Mouse (Mus musculus): ENCODE data around the gene Ppp1r36. TPM values are rescaled to one million over a fixed set of nuclear protein-coding genes. Genes with fewer than 3 reads are reported as not detected.
"Not testable (repeated sequence)": the region's sequence is repeated elsewhere in the genome, so short reads cannot be mapped to it uniquely, and the experiment has no call there.

Gene Ppp1r36
- total RNA-seq, 2 experiments from 2014 or later = not detected

DNA sequence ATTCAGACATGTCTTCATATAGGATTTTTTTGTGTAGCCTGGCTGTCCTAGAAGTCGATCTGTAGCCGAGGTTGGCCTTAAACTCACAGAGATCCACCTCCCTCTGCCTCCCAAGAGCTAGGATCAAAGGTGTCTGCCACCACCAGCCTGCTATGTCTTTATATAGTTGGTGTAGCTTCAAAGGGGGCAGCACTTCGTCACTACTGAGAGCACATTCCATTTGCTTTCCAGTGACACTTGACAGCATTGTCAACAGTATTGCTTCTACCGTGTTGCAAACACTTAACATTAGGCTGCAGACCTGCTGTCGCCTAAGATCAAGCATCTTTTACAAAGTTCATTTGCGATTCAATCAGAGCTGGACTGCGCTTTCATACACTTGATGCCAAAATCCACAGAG is 16.8 kb downstream of the Ppp1r36 start:
- intact Hi-C loops (cut with DNase I) = no loop called here
- Histone ChIP-seq H3K4me3 (no peak overlapping the region), H3K27ac (no peak overlapping the region)
- no peak for DNase-seq
- TF ChIP-seq CTCF (IDR thresholded peaks at IDR 0.05) = no peak

DNA sequence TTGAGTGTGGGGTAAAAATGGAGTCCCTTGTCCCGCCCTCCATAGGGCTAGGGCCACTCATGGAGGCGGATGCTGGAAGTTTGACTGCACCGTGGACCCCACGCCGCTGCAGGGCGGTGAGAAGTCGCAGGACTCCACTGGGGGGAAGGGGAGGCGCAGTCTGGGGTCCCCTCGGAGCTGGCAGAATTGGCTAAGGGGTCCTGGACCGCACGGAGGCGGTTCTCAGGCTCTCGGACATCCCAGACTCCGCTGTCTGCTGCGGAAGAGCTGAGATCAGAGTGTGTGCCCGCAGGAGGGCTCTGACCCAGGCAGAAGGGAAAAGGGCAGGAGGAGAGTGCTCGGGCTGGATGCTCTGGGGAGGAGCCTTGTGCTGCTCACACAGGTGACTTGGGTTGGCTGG is 17.7 kb downstream of the Ppp1r36 start:
- no peak overlapping the region for H3K27ac ChIP-seq
- DNase-seq = no peak
- intact Hi-C loops (cut with DNase I) = no loop called here
- TF ChIP-seq CTCF (IDR thresholded peaks at IDR 0.05) = no peak
- peak overlapping the region; percentile 48 for H3K4me3 ChIP-seq

DNA sequence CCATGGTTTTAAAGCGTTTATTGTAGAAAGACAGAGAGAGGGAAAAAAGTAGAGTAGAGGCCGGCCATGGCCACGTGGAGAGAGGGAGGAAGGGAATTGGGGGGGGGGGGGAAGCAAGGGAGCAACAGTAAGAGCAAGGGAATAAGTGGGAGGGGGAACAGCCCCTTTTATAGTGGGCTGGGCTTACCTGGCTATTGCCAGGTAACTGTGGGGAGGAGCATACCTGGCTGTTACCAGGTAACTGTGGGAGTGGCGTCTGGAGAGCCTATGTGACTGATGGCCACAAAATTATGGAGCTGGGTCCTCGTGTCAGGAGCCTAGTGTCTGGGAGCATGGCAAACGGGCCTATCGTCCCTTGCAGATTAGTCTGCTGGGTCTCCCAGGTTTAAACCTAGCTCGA is 18.2 kb downstream of the Ppp1r36 start:
- Histone ChIP-seq H3K27ac (no peak overlapping the region), H3K4me3 (no peak overlapping the region)
- TF ChIP-seq CTCF (IDR thresholded peaks at IDR 0.05) = no peak
- no peak for DNase-seq
- intact Hi-C loops (cut with DNase I) = no loop called here

DNA sequence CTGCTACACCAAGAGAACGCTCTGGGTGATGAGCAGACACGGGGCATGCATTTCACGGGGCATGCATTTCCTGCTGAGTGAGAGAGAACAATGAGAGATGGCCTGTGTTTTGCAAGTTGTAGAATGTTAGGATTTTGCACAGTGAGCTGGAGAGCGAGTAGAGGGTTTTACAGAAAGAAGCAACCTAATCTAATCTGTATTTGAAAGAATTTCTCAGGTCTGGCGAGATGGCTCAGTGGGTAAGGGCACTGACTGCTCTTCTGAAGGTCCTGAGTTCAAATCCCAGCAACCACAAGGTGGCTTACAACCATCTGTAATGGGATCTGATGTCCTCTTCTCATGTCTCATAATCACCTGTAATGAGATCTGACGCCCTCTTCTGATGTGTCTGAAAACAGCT is 26.1 kb downstream of the Ppp1r36 start:
- intact Hi-C loops (cut with DNase I); H3K4me3 ChIP-seq; H3K27ac ChIP-seq; DNase-seq: not testable (repeated sequence)

DNA sequence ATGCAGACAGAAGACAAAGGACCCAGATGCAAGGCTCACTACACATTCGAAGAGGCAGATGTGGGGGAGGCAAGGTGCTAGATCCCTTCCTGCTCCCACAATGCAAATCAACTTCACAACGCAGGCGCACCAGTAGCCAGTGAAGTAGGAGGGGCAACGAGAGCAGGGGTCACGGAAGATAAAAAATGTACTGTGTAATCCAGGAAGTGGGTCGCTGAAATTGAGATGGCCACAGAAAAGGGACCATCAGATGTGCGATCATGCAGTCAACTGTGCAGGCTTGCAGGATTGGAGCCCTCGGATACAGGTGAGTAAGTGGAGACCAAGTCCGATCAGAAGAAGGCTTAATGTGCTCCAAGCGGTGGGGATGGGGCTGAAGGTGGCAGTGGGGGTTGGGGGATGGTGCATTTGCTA is 27.0 kb downstream of the Ppp1r36 start:
- intact Hi-C loops (cut with DNase I) = no loop called here
- TF ChIP-seq CTCF (IDR thresholded peaks at IDR 0.05) = no peak
- H3K4me3 ChIP-seq = no peak overlapping the region
- no peak overlapping the region for H3K27ac ChIP-seq
- DNase-seq = no peak

DNA sequence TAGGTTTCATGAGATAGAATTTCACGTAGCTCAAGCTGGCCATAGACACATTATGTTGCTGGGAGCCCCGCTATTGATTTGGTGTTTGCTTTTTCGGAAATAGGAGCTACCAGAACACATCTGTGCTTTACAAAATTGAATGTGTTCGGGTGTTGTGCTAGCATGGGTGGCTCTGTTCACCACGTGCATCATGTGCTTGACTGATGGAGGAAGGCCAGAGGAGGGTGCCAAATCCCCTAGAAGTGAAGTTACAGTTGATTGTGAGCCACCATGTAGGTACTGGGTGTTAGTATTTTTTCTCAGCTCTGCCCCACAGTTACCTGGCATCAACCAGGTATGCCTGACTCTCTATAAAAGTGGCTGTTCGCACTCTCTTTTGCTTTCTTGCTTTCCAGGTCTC is 27.5 kb downstream of the Ppp1r36 start:
- no peak overlapping the region for H3K27ac ChIP-seq
- DNase-seq = no peak
- intact Hi-C loops (cut with DNase I) = no loop called here
- TF ChIP-seq CTCF (IDR thresholded peaks at IDR 0.05) = no peak
- no peak overlapping the region for H3K4me3 ChIP-seq

DNA sequence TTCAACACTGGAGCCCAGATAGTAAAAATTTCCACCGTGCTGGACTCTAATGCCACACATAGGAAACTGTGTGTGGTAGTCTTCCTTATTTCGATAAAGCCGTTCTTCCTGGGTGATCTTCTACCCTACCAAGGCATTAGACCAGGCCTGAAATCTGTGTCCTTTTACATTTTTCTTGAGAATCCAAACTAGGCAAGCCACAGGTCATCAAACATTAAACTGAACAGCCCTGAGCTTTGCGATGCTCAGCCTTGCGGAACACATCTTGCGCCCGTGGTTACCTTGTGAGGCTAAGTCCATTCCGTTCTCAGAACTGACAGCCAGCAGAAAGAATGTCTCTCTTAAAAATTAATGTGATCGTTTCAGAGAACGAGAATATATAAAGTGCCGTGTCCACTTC is 28.9 kb downstream of the Ppp1r36 start:
- no peak overlapping the region for H3K4me3 ChIP-seq
- no peak overlapping the region for H3K27ac ChIP-seq
- intact Hi-C loops (cut with DNase I) = no loop called here
- no peak for DNase-seq
- TF ChIP-seq CTCF (IDR thresholded peaks at IDR 0.05) = no peak

DNA sequence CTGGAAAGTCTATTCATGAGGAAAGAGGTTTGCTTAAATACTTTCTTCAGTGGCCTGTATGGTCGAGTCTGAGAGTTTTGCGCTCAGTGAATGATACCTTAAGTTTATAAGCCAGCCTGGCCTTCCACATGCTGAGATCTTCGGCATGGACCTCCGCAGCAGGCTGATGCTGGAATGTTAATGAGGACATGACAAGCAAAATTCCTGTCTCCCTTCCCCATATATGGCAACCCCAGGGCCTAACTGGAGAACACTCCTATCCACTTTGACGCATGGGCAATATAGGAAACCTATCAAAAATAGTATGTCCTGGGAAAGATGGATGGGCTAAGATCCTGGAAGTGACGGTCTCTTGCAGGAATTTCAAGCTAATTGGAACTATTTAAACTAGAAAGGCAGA is 30.8 kb downstream of the Ppp1r36 start:
- H3K27ac ChIP-seq = no peak overlapping the region
- H3K4me3 ChIP-seq = no peak overlapping the region
- no peak for TF ChIP-seq CTCF (IDR thresholded peaks at IDR 0.05)
- intact Hi-C loops (cut with DNase I) = no loop called here
- DNase-seq = no peak

DNA sequence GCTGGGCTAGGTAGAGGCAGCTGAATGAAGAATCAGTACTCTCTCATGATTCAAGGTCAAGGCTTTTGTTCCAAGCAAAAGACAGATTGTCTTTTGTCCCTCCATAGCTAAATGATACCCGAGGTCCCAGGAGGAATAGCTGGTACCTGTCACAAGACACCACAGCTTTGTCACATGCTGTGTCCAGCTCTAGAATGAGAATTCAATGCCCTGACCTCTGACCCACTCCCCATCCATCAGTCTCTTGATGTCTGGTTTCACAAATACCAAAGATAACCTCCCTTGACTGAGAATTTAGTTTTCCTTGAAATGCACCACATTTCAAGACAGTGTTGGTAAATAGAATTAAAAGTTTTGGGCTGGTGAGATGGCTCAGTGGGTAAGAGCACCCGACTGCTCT is 34.9 kb downstream of the Ppp1r36 start:
- Histone ChIP-seq H3K4me3 (no peak overlapping the region), H3K27ac (no peak overlapping the region)
- intact Hi-C loops (cut with DNase I) = no loop called here
- DNase-seq = no peak
- TF ChIP-seq CTCF (IDR thresholded peaks at IDR 0.05) = no peak

DNA sequence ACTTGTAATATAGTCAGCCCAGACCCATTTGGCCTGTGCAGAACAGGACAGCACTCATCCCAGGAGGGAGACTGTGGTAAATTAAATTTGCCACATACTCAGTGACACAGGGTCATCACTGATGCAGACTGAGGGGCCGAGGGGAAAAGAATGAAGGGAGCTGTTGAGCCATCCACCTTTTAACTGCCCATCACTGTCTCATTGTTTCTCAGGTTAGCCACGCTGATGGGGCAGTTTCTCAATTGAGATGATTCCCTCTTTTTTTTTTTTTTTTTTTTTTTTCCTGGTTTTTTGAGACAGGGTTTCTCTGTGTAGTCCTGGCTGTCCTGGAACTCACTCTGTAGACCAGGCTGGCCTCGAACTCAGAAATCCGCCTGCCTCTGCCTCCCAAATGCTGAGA is 41.1 kb downstream of the Ppp1r36 start:
- H3K4me3 ChIP-seq; H3K27ac ChIP-seq; DNase-seq; intact Hi-C loops (cut with DNase I): not testable (repeated sequence)

DNA sequence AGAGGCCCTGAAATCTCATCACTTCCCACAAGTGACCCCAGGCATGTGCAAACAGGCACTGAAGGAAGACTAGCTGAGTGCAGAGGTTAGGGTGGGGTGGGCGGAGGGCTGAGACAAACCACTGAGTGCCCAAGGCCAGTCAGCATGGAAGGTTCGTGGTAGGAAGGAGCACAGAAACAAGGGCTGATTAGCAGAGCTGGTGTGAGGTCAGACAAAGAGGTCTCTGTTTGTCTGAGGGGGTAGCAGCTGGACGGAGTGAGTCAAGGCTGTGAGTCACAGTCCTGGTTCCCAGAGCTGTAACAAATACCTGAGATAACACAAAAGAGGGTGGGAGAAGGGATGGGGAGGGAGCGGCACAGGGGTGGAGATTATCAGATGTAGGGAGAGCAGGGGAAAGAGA is 41.7 kb downstream of the Ppp1r36 start:
- Histone ChIP-seq H3K4me3 (no peak overlapping the region), H3K27ac (no peak overlapping the region)
- DNase-seq = no peak
- TF ChIP-seq CTCF (IDR thresholded peaks at IDR 0.05) = no peak
- intact Hi-C loops (cut with DNase I) = no loop called here

DNA sequence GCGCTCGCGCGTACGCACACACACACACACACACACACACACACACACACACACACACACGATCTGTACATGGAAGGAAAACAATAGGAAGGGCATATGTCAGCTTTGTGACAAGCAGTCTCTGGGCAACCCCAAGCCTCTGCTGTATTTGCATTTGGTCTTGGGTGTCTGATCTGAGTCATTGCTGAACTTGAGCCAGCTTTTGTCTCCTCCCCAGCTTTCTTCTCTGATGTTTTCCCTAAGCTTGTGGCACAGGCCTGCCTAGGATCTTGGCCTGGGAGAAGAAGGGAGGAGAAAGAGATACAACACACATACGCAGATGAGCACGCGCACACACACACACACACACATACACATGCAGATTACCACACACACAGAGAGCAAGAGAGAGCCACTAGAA is 46.1 kb downstream of the Ppp1r36 start:
- Histone ChIP-seq H3K4me3 (no peak overlapping the region), H3K27ac (no peak overlapping the region)
- intact Hi-C loops (cut with DNase I) = no loop called here
- no peak for DNase-seq
- TF ChIP-seq CTCF (IDR thresholded peaks at IDR 0.05) = no peak

DNA sequence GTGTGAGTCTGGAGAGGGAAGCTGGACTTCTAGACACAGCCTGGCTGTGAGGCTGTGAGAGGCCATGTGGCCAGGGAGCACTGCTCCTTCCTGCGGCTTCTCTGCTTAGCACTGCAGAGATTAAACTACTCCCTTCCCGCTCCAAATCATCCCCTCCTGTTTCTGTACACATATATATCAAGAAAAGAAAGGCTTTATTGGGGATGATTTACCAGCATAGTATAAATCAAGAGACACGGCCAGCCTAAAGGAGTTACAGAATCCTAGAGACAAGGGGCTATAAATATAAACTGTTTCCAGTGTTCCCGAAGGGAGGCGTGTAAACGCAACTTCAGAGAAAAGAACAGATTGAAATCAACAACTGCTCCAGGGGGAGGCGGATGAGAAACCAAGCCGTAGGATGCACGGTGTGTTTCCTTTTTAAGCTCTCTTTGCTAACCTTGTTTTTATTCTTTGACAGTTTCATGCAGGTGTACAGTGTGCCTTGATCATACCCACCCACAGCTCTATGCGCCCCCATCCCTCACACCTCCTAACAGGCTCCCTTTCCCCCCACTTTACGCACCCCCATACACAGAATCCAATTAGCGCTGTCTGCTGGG is 47.4 kb downstream of the Ppp1r36 start:
- no peak for TF ChIP-seq CTCF (IDR thresholded peaks at IDR 0.05)
- DNase-seq = no peak
- Histone ChIP-seq H3K27ac (peak overlapping the region; percentile 20; the same call in 1 of the 2 replicates), H3K4me3 (no peak overlapping the region)
- intact Hi-C loops (cut with DNase I) = no loop called here

DNA sequence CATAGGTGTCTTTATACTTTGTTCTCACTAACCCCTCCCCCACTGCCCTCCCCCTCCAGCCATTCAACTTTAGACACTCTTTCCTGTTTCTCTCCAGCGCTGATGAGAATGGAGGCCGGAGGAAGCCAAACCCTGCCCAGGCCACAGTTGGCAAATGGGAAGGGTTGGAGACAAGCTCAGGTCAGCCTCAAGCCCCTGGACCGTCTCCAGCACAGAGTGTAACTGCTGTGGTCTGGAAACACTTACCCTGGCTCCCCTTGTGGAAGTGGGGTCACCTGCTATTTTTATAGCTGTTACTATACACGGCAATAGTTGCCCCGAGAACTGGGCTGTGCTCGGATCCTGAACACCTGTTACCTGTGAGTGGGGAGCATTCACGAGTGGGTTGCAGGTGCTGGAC is 49.3 kb downstream of the Ppp1r36 start:
- DNase-seq = peak; percentile 79
- Histone ChIP-seq H3K4me3 (no peak overlapping the region), H3K27ac (peak overlapping the region; percentile 68; the same call in 1 of the 2 replicates)
- intact Hi-C loops (cut with DNase I) = loop anchor here (2.0 kb wide), 1 partner anchor 62 kb away; the partner anchor contains the start of gene Hspa2
- no peak for TF ChIP-seq CTCF (IDR thresholded peaks at IDR 0.05)
